Mouse (Mus musculus) ES-E14 (cell line): Measurements from ENCODE around the gene Otogl. TPM values are rescaled to one million over a fixed set of nuclear protein-coding genes. Genes with fewer than 3 reads are reported as not detected.

Source experiments
- DNase-seq: peaks from one replicate; pipeline ENCODE4 v3.0.0-alpha.2; 2013; ENCODE audit warnings: low read depth, low spot score
- H3K27ac ChIP-seq: 2 replicates; pipeline ENCODE4 v1.5.1; 2012; ENCODE audit warnings: low read depth, mild to moderate bottlenecking, low read length, moderate library complexity, mixed read lengths; ENCODE audit not compliant: poor library complexity, insufficient read depth, severe bottlenecking
- H3K36me3 ChIP-seq: 2 replicates; pipeline ENCODE4 v1.6.1; 2012; ENCODE audit warnings: mild to moderate bottlenecking, low read length, moderate library complexity, mixed read lengths; ENCODE audit not compliant: control insufficient read depth, poor library complexity, insufficient read depth, severe bottlenecking
- H3K4me1 ChIP-seq, 2 experiments: fragments of 150-350 bp in 1 of 2; sonication (generic) in 1 of 2; 2 replicates each; pipeline ENCODE4 v1.6.1; 2012; ENCODE audit warnings: low read length in 2 of 2, mild to moderate bottlenecking in 1 of 2, mixed read lengths in 1 of 2; ENCODE audit not compliant: control insufficient read depth in 2 of 2, insufficient read depth in 2 of 2, poor library complexity in 1 of 2
- H3K4me3 ChIP-seq, 2 experiments: fragments of 150-350 bp in 1 of 2; sonication (generic) in 1 of 2; 2 replicates each; pipeline ENCODE4 v1.5.1; 2012; ENCODE audit warnings: low read length in 2 of 2, low read depth in 1 of 2, mild to moderate bottlenecking in 1 of 2, mixed read lengths in 1 of 2; ENCODE audit not compliant: insufficient read depth in 1 of 2, poor library complexity in 1 of 2, severe bottlenecking in 1 of 2
- H3K9ac ChIP-seq: 2 replicates; pipeline ENCODE4 v1.6.1; 2012; ENCODE audit warnings: low read depth, mild to moderate bottlenecking, low read length, mixed read lengths; ENCODE audit not compliant: poor library complexity, insufficient read depth, severe bottlenecking
- H3K9me3 ChIP-seq: fragments of 150-350 bp; sonication (generic); 2 replicates; pipeline ENCODE4 v1.6.1; 2012; ENCODE audit warnings: low read depth, mild to moderate bottlenecking, low read length; ENCODE audit not compliant: control insufficient read depth, insufficient read depth
- CHD2 ChIP-seq: IDR thresholded peaks from 2 replicates; pipeline ENCODE4 v1.6.1; 2014; ENCODE audit warnings: mild to moderate bottlenecking, low read depth, low read length, inconsistent platforms
- HCFC1 ChIP-seq: IDR thresholded peaks from 2 replicates; pipeline ENCODE4 v1.6.1; 2012; ENCODE audit warnings: low read length, inconsistent platforms, borderline replicate concordance; ENCODE audit not compliant: insufficient read depth
- MAFK ChIP-seq: IDR thresholded peaks from 2 replicates; pipeline ENCODE4 v1.6.1; 2014; ENCODE audit warnings: mild to moderate bottlenecking, low read depth, low read length, inconsistent platforms; ENCODE audit not compliant: insufficient read depth
- ZC3H11A ChIP-seq: IDR thresholded peaks from 2 replicates; pipeline ENCODE4 v1.6.1; 2012; ENCODE audit warnings: low read depth, mild to moderate bottlenecking, inconsistent platforms, low read length, borderline replicate concordance
- ZNF384 ChIP-seq: IDR thresholded peaks from 2 replicates; pipeline ENCODE4 v1.6.1; 2012; ENCODE audit warnings: low read depth, low read length, inconsistent platforms
- in situ Hi-C, 2 experiments: fragments of 600-800 bp; cut with MboI; formaldehyde crosslinking; loops; one replicate each; pipeline ENCODE4 v1.15.1; 2025; ENCODE audit warnings: low sequenced_read_pairs in 2 of 2, inconsistent platforms in 1 of 2; ENCODE audit not compliant: unreplicated experiment in 2 of 2
- total RNA-seq: library from RNA; depleted of rRNA; stranded (reverse); fragments of 300-350 nt; gene quantifications from 2 replicates; pipeline ENCODE4 v1.2.3, GENCODE M21; 2012

Otogl gene
- total RNA-seq, 1 experiment, result under 0.01 TPM

DNA sequence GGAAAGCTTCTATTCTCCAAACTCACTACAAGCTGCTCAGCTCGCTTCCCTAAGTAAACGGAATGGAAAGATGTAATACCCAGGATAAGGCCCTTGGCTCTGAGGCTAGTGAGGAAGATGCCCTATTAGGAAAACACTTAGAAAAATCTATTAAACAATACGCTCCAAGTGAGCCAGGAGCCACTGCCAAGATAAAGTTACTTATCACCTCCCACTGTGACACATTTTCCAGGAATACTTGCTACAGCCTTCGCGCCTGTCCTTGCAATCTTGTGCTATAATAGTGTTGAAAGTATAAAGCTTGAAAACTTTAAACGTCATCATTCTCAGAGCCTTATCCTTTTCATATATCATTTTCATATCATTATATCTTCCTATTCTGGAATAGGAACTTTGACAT, 28.4 kb upstream of the Otogl start:
- DNase-seq, result no peak
- Histone ChIP-seq H3K27ac (no peak overlapping the region), H3K4me1 (no peaks in the 10 kb centered on the region), H3K36me3 (no peaks in the 10 kb centered on the region), H3K4me3 (no peak overlapping the region), H3K9me3 (no peaks in the 10 kb centered on the region), H3K9ac (no peak overlapping the region)
- in situ Hi-C loops, result no loop called here
- TF ChIP-seq MAFK, result no peak

DNA sequence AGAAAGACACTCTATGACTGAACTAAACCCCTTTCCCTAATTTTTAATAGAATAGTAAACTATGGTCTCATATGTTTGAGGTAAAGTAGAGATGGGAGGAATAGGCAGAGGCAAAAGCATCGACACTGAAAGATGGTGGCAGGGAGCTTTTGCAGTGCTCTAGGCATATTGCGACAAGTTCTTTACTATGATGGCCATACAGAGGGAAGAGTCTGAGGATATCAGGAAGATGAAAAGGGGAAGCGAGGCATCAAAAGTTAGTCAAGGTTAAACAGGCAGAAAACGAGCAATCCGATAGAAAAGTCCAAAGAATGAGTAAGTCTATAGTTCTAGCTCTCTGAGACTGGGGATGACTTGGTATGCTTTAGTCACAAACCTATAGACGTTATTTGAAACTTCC, 27.9 kb upstream of the Otogl start:
- Histone ChIP-seq H3K27ac (no peak overlapping the region), H3K36me3 (no peaks in the 10 kb centered on the region), H3K4me3 (no peak overlapping the region), H3K9me3 (no peaks in the 10 kb centered on the region), H3K4me1 (no peaks in the 10 kb centered on the region), H3K9ac (no peak overlapping the region)
- no peak for DNase-seq
- TF ChIP-seq HCFC1 (no peak), ZNF384 (no peak)
- in situ Hi-C loops, result no loop called here

- H3K36me3 ChIP-seq, result no peaks in the 10 kb centered on the region
- no peak for DNase-seq
- no peak overlapping the region for H3K27ac ChIP-seq
- in situ Hi-C loops, result no loop called here
- H3K9me3 ChIP-seq, result no peaks in the 10 kb centered on the region
- no peak overlapping the region for H3K9ac ChIP-seq
- H3K4me1 ChIP-seq, result no peaks in the 10 kb centered on the region
- H3K4me3 ChIP-seq, result no peak overlapping the region
- TF ChIP-seq ZNF384 (no peak), CHD2 (no peak), ZC3H11A (no peak), MAFK (no peak), HCFC1 (no peak)
These were observed 22.1 kb upstream of the Otogl start for GRCm38 (mm10) chr10:107934055-107934454.

DNA sequence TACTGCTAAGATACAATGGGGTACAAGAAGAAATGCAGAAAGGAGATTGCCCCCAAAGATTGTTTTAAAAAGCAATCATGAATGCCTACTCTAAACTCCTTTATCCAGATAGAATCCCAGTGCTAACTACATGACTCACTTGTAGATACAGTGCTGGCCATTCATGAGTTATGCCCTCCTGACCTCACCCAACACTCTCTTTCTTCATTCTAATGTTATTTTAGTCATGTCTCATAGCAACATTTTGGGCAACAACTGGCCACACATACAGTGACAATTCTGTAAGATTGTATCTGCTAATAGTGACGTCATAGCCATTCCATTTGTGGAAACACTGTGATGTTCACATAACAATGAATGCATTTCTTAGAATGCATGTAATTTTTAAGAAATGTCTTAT, 21.6 kb upstream of the Otogl start:
- no peaks in the 10 kb centered on the region for H3K4me1 ChIP-seq
- no peak overlapping the region for H3K4me3 ChIP-seq
- no peak overlapping the region for H3K27ac ChIP-seq
- in situ Hi-C loops, result no loop called here
- DNase-seq, result no peak
- H3K9ac ChIP-seq, result no peak overlapping the region
- no peaks in the 10 kb centered on the region for H3K9me3 ChIP-seq
- H3K36me3 ChIP-seq, result no peaks in the 10 kb centered on the region
- TF ChIP-seq ZC3H11A (no peak), MAFK (no peak)

GRCm38 (mm10) chr10:107931833-107932828, 20.2 kb upstream of the Otogl start:
- H3K9me3 ChIP-seq, result no peaks in the 10 kb centered on the region
- peak; percentile 13 for DNase-seq
- H3K4me3 ChIP-seq, result no peak overlapping the region
- in situ Hi-C loops, result no loop called here
- no peaks in the 10 kb centered on the region for H3K4me1 ChIP-seq
- TF ChIP-seq CHD2, result no peak
- no peak for TF ChIP-seq ZC3H11A
- TF ChIP-seq ZNF384, result no peak
- TF ChIP-seq MAFK, result no peak
- no peak for TF ChIP-seq HCFC1
- no peak overlapping the region for H3K9ac ChIP-seq
- no peak overlapping the region for H3K27ac ChIP-seq
- H3K36me3 ChIP-seq, result no peaks in the 10 kb centered on the region
